Mouse (Mus musculus): ENCODE measurements at regions not wholly inside any gene's neighbourhood (a gene's known extent, or its start where the extent isn't known, plus 50 kb on each side); places are given as distances from the start of the nearest gene placed in this dataset.
A peak's percentile ranks its signal among the peaks of the same experiment; 100 is the strongest.

DNA sequence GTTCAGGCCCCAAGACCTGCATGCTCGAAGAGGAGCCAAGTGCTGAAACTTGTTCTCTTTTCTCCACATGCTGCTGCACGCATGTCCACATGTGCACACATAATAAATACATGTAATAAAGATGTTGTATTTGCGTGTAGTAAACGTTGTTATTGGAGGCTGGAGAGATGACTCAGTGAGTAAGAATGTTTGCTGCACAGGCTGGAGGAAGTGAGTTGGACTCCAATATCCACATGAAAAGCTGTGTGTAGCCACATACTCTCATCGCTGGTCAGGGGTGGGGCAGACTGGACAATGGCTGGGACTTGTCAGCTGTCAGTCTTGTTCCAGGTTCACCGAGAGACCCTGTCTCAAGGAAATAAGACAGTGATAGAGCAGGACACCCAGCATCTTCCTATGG is 147.8 kb downstream of the Mtx2 start:
- Histone ChIP-seq H3K9me3 (ENCODE audit: control insufficient read depth) (no peaks in the 10 kb centered on the region), H3K9ac (ENCODE audit: low read depth, low read length) (no peak overlapping the region), H3K4me3 (ENCODE audit: low read depth, low read length) (no peak overlapping the region), H3K36me3 (ENCODE audit: control insufficient read depth, insufficient read depth) (no peaks in the 10 kb centered on the region), H3K27ac (ENCODE audit: low read depth, low read length) (no peak overlapping the region), H3K27me3 (replicated peaks; ENCODE audit: control insufficient read depth, insufficient read depth, low read length) (0 out of 2 replicates have a peak, but pooled peaks cover 3% of the 10 kb centered on the region), H3K4me1 (replicated peaks; ENCODE audit: control insufficient read depth, insufficient read depth, low read length) (no peaks in the 10 kb centered on the region), H3K4me2 (replicated peaks; ENCODE audit: low read depth) (no peak overlapping the region)
- TF ChIP-seq CTCF (IDR thresholded peaks at IDR 0.05; ENCODE audit: low read depth) = no peak
- ATAC-seq = no peak
- WGBS = 62% methylated on average over 6 of the region's 6 CpGs

DNA sequence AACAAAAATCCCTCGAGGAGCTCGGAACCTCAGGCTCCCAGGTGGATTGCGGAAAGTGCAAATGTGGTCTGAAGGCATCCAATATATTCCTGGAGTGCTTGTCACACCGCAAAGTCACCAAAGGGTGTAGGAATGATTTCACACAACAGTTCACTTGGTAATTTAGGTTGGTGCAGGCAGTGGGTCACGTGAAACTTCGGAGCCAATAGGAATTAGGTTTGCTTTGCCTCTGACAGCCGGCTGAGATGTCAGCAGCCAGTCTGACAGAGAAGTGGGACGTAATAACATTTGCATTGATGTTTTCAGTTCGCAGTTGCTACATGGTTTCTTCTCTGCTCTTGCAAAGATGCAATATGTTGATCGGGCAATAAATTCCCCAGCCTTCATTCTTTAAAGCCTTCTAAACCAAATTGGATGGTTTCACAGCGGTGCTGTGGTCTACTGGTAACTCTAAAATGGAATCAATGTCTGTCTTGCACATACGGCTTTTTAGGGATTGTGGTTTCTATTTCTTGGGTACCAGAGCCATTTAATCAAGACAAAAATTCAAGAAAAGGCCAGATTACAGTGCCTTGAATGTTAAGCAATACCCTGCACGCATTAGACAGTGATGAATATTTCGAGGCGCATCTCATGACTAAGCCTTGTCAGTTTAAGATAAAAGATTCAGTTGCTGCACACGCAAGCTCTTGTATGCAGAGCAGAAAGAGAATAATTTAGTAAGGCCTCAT is 149.2 kb downstream of the Mtx2 start:
- no peaks in the 10 kb centered on the region for H3K9me3 ChIP-seq (ENCODE audit: control insufficient read depth)
- no peak overlapping the region for H3K9ac ChIP-seq (ENCODE audit: low read depth, low read length)
- 62% methylated on average over 16 of the region's 16 CpGs for WGBS
- H3K4me3 ChIP-seq (ENCODE audit: low read depth, low read length) = no peak overlapping the region
- TF ChIP-seq CTCF (IDR thresholded peaks at IDR 0.05; ENCODE audit: low read depth) = no peak
- H3K4me2 ChIP-seq (replicated peaks; ENCODE audit: low read depth) = no peak overlapping the region
- no peak overlapping the region for H3K27ac ChIP-seq (ENCODE audit: low read depth, low read length)
- H3K27me3 ChIP-seq (replicated peaks; ENCODE audit: control insufficient read depth, insufficient read depth, low read length) = 0 out of 2 replicates have a peak, but pooled peaks cover 3% of the 10 kb centered on the region
- no peaks in the 10 kb centered on the region for H3K4me1 ChIP-seq (replicated peaks; ENCODE audit: control insufficient read depth, insufficient read depth, low read length)
- H3K36me3 ChIP-seq (ENCODE audit: control insufficient read depth, insufficient read depth) = no peaks in the 10 kb centered on the region
- ATAC-seq = no peak

- TF ChIP-seq CTCF (IDR thresholded peaks at IDR 0.05; ENCODE audit: low read depth) = peak; percentile 15; the same call in 1 of the 2 replicates
- no peak for ATAC-seq
Measured at GRCm38 (mm10) chr2:74977348-74977747, 151.7 kb downstream of the Mtx2 start.

GRCm38 (mm10) chr2:74977828-74978227 is 152.2 kb downstream of the Mtx2 start:
- Histone ChIP-seq H3K9ac (ENCODE audit: low read depth, low read length) (no peak overlapping the region), H3K36me3 (ENCODE audit: control insufficient read depth, insufficient read depth) (no peaks in the 10 kb centered on the region), H3K4me3 (ENCODE audit: low read depth, low read length) (no peak overlapping the region), H3K27ac (ENCODE audit: low read depth, low read length) (no peak overlapping the region), H3K4me1 (replicated peaks; ENCODE audit: control insufficient read depth, insufficient read depth, low read length) (no peaks in the 10 kb centered on the region), H3K9me3 (ENCODE audit: control insufficient read depth) (no peaks in the 10 kb centered on the region), H3K27me3 (replicated peaks; ENCODE audit: control insufficient read depth, insufficient read depth, low read length) (0 out of 2 replicates have a peak, but pooled peaks cover 3% of the 10 kb centered on the region), H3K4me2 (replicated peaks; ENCODE audit: low read depth) (no peak overlapping the region)
- TF ChIP-seq CTCF (IDR thresholded peaks at IDR 0.05; ENCODE audit: low read depth) = no peak
- ATAC-seq = no peak
- WGBS = 83% methylated on average over 1 of the region's 1 CpGs

More at GRCm38 (mm10) chr2:74977348-74977747, 151.7 kb downstream of the Mtx2 start:
- H3K27me3 ChIP-seq (replicated peaks; ENCODE audit: control insufficient read depth, insufficient read depth, low read length) = 0 out of 2 replicates have a peak, but pooled peaks cover 3% of the 10 kb centered on the region
- no peaks in the 10 kb centered on the region for H3K9me3 ChIP-seq (ENCODE audit: control insufficient read depth)
- H3K4me1 ChIP-seq (replicated peaks; ENCODE audit: control insufficient read depth, insufficient read depth, low read length) = no peaks in the 10 kb centered on the region
- H3K4me2 ChIP-seq (replicated peaks; ENCODE audit: low read depth) = no peak overlapping the region
- H3K36me3 ChIP-seq (ENCODE audit: control insufficient read depth, insufficient read depth) = no peaks in the 10 kb centered on the region
- 98% methylated on average over 3 of the region's 3 CpGs for WGBS
- no peak overlapping the region for H3K9ac ChIP-seq (ENCODE audit: low read depth, low read length)
- no peak overlapping the region for H3K4me3 ChIP-seq (ENCODE audit: low read depth, low read length)
- no peak overlapping the region for H3K27ac ChIP-seq (ENCODE audit: low read depth, low read length)

- no peak for TF ChIP-seq CTCF (IDR thresholded peaks at IDR 0.05; ENCODE audit: low read depth)
- Histone ChIP-seq H3K4me2 (replicated peaks; ENCODE audit: low read depth) (no peak overlapping the region), H3K27ac (ENCODE audit: low read depth, low read length) (no peak overlapping the region), H3K4me1 (replicated peaks; ENCODE audit: control insufficient read depth, insufficient read depth, low read length) (no peaks in the 10 kb centered on the region), H3K36me3 (ENCODE audit: control insufficient read depth, insufficient read depth) (no peaks in the 10 kb centered on the region), H3K9ac (ENCODE audit: low read depth, low read length) (no peak overlapping the region), H3K9me3 (ENCODE audit: control insufficient read depth) (no peaks in the 10 kb centered on the region), H3K4me3 (ENCODE audit: low read depth, low read length) (no peak overlapping the region), H3K27me3 (replicated peaks; ENCODE audit: control insufficient read depth, insufficient read depth, low read length) (no peaks in the 10 kb centered on the region)
- ATAC-seq = no peak
- 78% methylated on average over 3 of the region's 3 CpGs for WGBS
Measured at GRCm38 (mm10) chr2:74981856-74982255, 156.3 kb downstream of the Mtx2 start.

DNA sequence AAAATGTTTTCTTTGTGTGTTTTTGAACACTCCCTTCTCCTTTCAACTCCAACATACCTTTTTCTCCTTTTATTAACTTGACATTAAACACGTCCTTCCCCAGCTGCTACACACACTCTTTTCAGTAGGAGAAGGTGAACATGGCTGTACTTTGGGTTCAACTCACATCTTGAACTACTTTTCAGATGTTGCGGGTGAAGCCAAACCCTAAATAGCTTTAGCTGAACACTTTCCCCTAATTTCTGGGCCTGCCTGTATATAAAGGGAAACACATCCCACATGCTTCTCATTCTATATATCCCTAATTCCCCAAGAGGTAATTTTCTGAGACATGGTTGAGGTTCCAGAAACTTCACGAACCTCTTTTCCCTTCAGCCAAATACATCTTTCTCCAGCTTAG is 168.2 kb downstream of the Mtx2 start:
- WGBS = 78% methylated on average over 3 of the region's 3 CpGs
- Histone ChIP-seq H3K9ac (ENCODE audit: low read depth, low read length) (no peak overlapping the region), H3K36me3 (ENCODE audit: control insufficient read depth, insufficient read depth) (no peaks in the 10 kb centered on the region), H3K4me1 (replicated peaks; ENCODE audit: control insufficient read depth, insufficient read depth, low read length) (no peaks in the 10 kb centered on the region), H3K4me3 (ENCODE audit: low read depth, low read length) (no peak overlapping the region), H3K4me2 (replicated peaks; ENCODE audit: low read depth) (no peak overlapping the region), H3K27me3 (replicated peaks; ENCODE audit: control insufficient read depth, insufficient read depth, low read length) (no peaks in the 10 kb centered on the region), H3K27ac (ENCODE audit: low read depth, low read length) (no peak overlapping the region), H3K9me3 (ENCODE audit: control insufficient read depth) (no peaks in the 10 kb centered on the region)
- TF ChIP-seq CTCF (IDR thresholded peaks at IDR 0.05; ENCODE audit: low read depth) = no peak
- no peak for ATAC-seq

All from intestine, postnatal 0 days (tissue).